Mouse (Mus musculus) spleen, adult 2 months (tissue): ENCODE measurements around the gene Arhgap44. TPM values are rescaled to one million over a fixed set of nuclear protein-coding genes. Genes with fewer than 3 reads are reported as not detected.

ENCODE experiments used
- DNase-seq, 2 experiments: peaks; one replicate each; pipeline versions ENCODE4 v3.0.0 to v3.0.0-alpha.2; 2012 to 2021; ENCODE audit warnings: low spot score in 2 of 2, low read depth in 1 of 2
- H3K27ac ChIP-seq: fragments of 200-500 bp; 2 replicates; pipeline ENCODE4 v1.5.1; 2012; ENCODE audit warnings: low read length, inconsistent platforms; ENCODE audit not compliant: insufficient read depth
- H3K27me3 ChIP-seq: fragments of 200-500 bp; 2 replicates; pipeline ENCODE4 v1.6.1; 2012; ENCODE audit warnings: mild to moderate bottlenecking, moderate library complexity, low read length, inconsistent platforms; ENCODE audit not compliant: control insufficient read depth, insufficient read depth
- H3K36me3 ChIP-seq: fragments of 200-500 bp; 2 replicates; pipeline ENCODE4 v1.6.1; 2012; ENCODE audit warnings: mild to moderate bottlenecking, low read length, inconsistent platforms; ENCODE audit not compliant: control insufficient read depth, insufficient read depth
- H3K4me1 ChIP-seq: fragments of 200-500 bp; 2 replicates; pipeline ENCODE4 v1.6.1; 2011; ENCODE audit warnings: inconsistent platforms; ENCODE audit not compliant: control insufficient read depth, insufficient read depth, insufficient read length
- H3K4me3 ChIP-seq: fragments of 200-500 bp; 2 replicates; pipeline ENCODE4 v1.5.1; 2011; ENCODE audit warnings: mild to moderate bottlenecking, inconsistent platforms; ENCODE audit not compliant: insufficient read depth, insufficient read length; ENCODE audit errors: extremely low read depth
- CTCF ChIP-seq: fragments of 200-500 bp; IDR thresholded peaks from 2 replicates; pipeline ENCODE4 v1.5.1; 2011; ENCODE audit warnings: mild to moderate bottlenecking, inconsistent platforms; ENCODE audit not compliant: insufficient read depth, insufficient read length, insufficient replicate concordance; ENCODE audit errors: extremely low read depth
- POLR2A ChIP-seq: fragments of 200-500 bp; IDR thresholded peaks from 2 replicates; pipeline ENCODE4 v1.6.1; 2011; ENCODE audit warnings: low read depth, low read length, inconsistent platforms
- WGBS: fragments of 180-500 bp; shearing (Covaris S2); methylation state at CpG from one replicate; pipeline ENCODE4 v1.1.7; 2018; 5-methylcytosine and 5-hydroxymethylcytosine counted together
- polyA plus RNA-seq: library from polyadenylated mRNA; depleted of rRNA; stranded (reverse); fragments of >200 nt; gene quantifications from 2 replicates; pipeline ENCODE4 v1.2.3, GENCODE M21; 2012

Arhgap44 gene
- polyA plus RNA-seq, 1 experiment: 0.35 TPM

DNA sequence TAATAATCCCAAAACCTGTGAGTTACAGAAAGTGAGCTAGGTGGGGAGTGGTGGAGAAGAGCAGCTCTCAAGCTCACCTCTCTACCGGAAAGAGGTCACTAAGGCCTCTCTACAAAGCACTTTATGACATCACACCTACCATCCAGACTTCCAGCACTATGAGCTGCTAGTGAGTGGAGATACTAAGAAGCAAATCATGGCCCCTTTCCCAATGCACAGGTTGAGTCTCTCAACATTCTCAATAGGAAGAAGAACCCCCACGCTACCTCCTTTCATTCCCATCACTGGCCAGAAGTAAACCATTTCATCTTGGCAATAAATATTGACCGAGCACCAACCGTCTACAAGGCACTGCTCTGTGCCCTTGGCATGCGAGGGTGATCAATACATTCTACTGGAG lies 3.0 kb downstream of the Arhgap44 start, which contains the start of gene 1700086D15Rik:
TSS of gene 1700086D15Rik (minus strand) at position 101 of the 400 bp plus-strand sequence.
- H3K4me1 ChIP-seq: no peaks in the 10 kb centered on the region
- no peak for DNase-seq
- TF ChIP-seq POLR2A (no peak), CTCF (no peak)
- H3K36me3 ChIP-seq: no peaks in the 10 kb centered on the region
- H3K27me3 ChIP-seq: peaks cover 3% of the 10 kb centered on the region
- no peak within 1 kb of the TSS for H3K4me3 ChIP-seq
- H3K27ac ChIP-seq: no peak within 1 kb of the TSS
- 85% methylated on average over 5 of the region's 5 CpGs for WGBS

- DNase-seq: no peak
- Histone ChIP-seq H3K27ac (no peak overlapping the region), H3K4me3 (no peak overlapping the region), H3K4me1 (no peaks in the 10 kb centered on the region), H3K36me3 (no peaks in the 10 kb centered on the region), H3K27me3 (peaks cover 3% of the 10 kb centered on the region)
- 96% methylated on average over 5 of the region's 5 CpGs for WGBS
- TF ChIP-seq POLR2A: no peak
These were observed 4.1 kb downstream of the Arhgap44 start for GRCm38 (mm10) chr11:65158658-65158990.

DNA sequence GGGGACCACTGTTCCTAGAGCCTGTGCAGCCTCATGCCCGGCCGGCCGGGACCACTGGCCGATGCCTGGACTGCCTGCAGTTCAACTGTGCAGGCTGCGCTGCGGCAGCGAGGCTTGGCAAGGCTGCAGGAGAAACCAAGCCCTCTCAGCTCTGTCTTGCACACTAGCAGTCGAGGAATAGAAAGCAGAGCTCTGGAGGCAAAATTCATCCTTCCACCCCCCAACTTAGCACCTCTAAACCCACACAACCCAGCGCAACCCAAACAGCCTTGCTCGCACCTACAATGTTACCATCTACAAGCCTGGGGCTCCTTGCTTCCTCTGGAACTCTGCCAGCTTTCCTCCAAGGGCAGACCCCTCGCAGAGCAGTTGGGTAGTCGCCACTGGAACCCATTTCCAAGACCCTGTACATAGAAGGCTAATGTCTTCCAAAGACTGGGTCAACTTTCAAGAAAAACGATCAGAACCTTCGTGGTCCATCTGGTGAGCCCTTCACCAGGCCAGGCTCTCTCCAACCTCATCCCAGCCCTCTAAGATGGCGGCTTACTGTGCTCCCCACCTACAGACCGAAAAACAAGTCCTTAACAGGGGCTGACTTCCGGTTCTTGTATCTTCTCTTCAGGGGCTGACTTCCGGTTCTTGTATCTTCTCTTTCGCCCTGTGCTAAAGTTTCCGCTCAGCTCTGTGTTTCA lies 4.6 kb downstream of the Arhgap44 start:
- peaks cover 3% of the 10 kb centered on the region for H3K27me3 ChIP-seq
- TF ChIP-seq CTCF (no peak), POLR2A (no peak)
- 87% methylated on average over 20 of the region's 20 CpGs for WGBS

DNA sequence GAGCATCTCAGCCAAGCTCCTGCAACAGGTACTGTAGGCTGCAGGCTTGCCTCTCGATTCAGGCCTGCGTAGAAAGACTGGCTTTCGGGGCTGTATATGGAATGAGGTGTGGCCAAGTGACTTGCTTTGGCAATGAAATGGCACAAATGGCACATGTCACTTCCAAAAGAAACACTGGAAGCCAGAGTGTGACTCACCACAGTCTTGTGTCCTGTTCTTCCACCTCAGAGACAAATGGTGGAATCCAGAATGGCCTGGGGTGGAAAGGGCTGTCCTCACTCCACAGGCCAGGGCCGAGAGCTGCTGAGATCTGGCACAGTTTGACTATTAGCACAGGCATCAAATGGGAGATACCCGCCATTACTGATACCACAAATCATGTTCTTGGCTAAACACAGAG lies 9.8 kb downstream of the Arhgap44 start:
- Histone ChIP-seq H3K4me3 (no peak overlapping the region), H3K36me3 (no peaks in the 10 kb centered on the region), H3K27me3 (no peaks in the 10 kb centered on the region), H3K4me1 (no peaks in the 10 kb centered on the region), H3K27ac (no peak overlapping the region)
- 89% methylated on average over 5 of the region's 5 CpGs for WGBS
- no peak for TF ChIP-seq POLR2A
- DNase-seq: no peak

More for the DNA sequence above, 4.6 kb downstream of the Arhgap44 start:
- no peaks in the 10 kb centered on the region for H3K36me3 ChIP-seq
- no peaks in the 10 kb centered on the region for H3K4me1 ChIP-seq
- no peak overlapping the region for H3K4me3 ChIP-seq
- no peak for DNase-seq
- no peak overlapping the region for H3K27ac ChIP-seq

DNA sequence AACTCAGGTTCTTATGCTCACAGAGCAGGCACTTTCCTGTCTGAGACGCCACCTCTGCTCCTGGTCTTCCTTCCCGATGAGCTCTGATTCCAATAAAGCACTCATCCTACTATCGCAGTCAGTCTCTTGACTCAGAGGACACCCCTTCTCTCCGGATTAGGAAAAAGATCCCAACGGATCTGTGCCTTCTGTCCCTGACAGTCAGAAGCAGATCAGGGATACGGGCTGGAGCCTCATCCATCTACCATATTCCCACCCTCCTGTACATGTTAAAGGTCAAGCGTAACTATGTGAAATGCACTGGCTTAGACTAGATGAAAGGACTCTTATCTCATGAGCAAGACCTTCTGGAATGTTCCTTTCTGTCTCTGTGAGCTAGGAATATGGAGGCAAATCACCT lies 14.3 kb downstream of the Arhgap44 start:
- Histone ChIP-seq H3K27ac (no peak overlapping the region), H3K4me3 (no peak overlapping the region), H3K4me1 (no peaks in the 10 kb centered on the region), H3K27me3 (no peaks in the 10 kb centered on the region), H3K36me3 (no peaks in the 10 kb centered on the region)
- TF ChIP-seq CTCF: no peak
- TF ChIP-seq POLR2A: no peak
- WGBS: 85% methylated on average over 7 of the region's 7 CpGs
- DNase-seq: no peak

DNA sequence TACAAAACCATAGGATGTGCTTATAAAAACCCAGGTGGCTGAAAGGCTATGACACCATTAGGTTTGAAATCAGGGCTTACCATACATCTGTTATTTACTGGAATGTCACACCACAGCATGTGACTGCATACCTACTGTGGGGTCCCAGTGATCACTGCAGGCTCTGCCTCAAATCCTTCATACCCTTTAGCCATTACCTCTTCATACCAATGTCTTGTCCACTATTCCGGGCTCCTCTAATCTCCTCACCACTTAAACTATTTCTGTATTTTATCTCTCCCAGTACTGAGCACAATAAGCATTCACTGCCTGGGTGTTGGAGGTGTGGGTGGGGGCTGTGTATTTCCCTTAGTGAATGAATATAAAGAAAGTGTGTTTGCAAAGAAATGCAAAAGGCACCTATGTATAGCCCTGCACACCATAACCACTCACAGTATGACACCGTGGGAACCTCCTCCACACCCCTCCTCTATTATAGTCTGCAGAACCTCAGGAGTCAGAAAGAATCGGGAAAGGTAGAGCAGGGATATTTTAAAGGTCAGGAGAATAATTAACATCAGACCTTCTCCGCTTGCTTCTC lies 19.8 kb downstream of the Arhgap44 start:
- DNase-seq: no peak
- no peaks in the 10 kb centered on the region for H3K36me3 ChIP-seq

DNA sequence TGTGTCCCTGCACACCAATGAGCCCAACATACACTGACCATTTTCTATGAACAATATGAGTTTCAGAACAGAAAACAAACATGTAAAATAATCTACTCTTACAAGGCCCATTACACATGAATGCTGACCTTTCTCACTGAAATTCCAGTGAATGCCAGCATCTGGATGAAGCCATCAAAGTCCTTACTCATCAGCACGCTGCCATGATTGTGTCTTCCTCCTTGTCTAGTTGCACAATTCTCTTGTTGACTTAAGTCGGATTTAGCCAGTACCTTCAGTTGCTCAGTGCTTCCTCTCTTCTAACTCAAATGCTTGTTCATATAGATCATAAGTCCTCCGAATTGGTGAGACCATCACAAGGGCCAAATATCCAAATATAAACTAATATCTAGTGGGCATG lies 23.7 kb downstream of the Arhgap44 start:
- H3K27me3 ChIP-seq: no peaks in the 10 kb centered on the region
- no peak for DNase-seq
- no peaks in the 10 kb centered on the region for H3K36me3 ChIP-seq
- 85% methylated on average over 3 of the region's 3 CpGs for WGBS
- TF ChIP-seq CTCF (no peak), POLR2A (no peak)
- no peak overlapping the region for H3K4me3 ChIP-seq
- H3K4me1 ChIP-seq: no peaks in the 10 kb centered on the region
- no peak overlapping the region for H3K27ac ChIP-seq

More for the DNA sequence above, 19.8 kb downstream of the Arhgap44 start:
- Histone ChIP-seq H3K27ac (no peak overlapping the region), H3K27me3 (no peaks in the 10 kb centered on the region), H3K4me1 (no peaks in the 10 kb centered on the region), H3K4me3 (no peak overlapping the region)
- no peak for TF ChIP-seq CTCF
- no peak for TF ChIP-seq POLR2A
- WGBS: 91% methylated on average over 4 of the region's 4 CpGs
